Mouse (Mus musculus) ES-Bruce4 (cell line): Measurements from ENCODE around the gene Rasgrp2.
A peak's percentile ranks its signal among the peaks of the same experiment; 100 is the strongest.

ENCODE experiments used
- CTCF ChIP-seq: IDR thresholded peaks from one replicate; pipeline ENCODE4 v1.8.1; 2011; ENCODE audit warnings: low read depth, low read length
- POLR2A ChIP-seq: IDR thresholded peaks from one replicate; pipeline ENCODE4 v1.8.1; 2011; ENCODE audit warnings: low read length; ENCODE audit not compliant: insufficient read depth

- TF ChIP-seq CTCF (peak; percentile 82), POLR2A (no peak)
These were observed 19.2 kb downstream of the Rasgrp2 start, which contains the start of gene Nrxn2 for GRCm38 (mm10) chr19:6418233-6418879.
